Mouse (Mus musculus) kidney, embryonic 16.5 days (tissue): ENCODE measurements around the gene Col4a1. TPM values are rescaled to one million over a fixed set of nuclear protein-coding genes. Genes with fewer than 3 reads are reported as not detected.
A peak's percentile ranks its signal among the peaks of the same experiment; 100 is the strongest.

Experiments used
- ATAC-seq: fragments of 200-750 bp; cut with Nextera tagmentation; 2 replicates; pipeline ENCODE4 v1.8.0; 2017; ENCODE audit warnings: moderate TSS enrichment; ENCODE audit not compliant: low FRiP score, low TSS enrichment
- H3K27ac ChIP-seq: fragments of 300-500 bp; sonication (generic); 2 replicates; pipeline ENCODE4 v1.5.1; 2014; ENCODE audit warnings: low read length
- H3K27me3 ChIP-seq: fragments of 300-500 bp; sonication (generic); 2 replicates; pipeline ENCODE4 v1.6.1; 2014; ENCODE audit warnings: low read length, control low read depth, mixed read lengths; ENCODE audit not compliant: insufficient read depth
- H3K36me3 ChIP-seq: fragments of 300-500 bp; sonication (generic); 2 replicates; pipeline ENCODE4 v1.6.1; 2014; ENCODE audit warnings: low read length, control low read depth, mixed read lengths; ENCODE audit not compliant: insufficient read depth
- H3K4me1 ChIP-seq: fragments of 300-500 bp; sonication (generic); 2 replicates; pipeline ENCODE4 v1.6.1; 2014; ENCODE audit warnings: low read length, control low read depth, mixed read lengths; ENCODE audit not compliant: insufficient read depth
- H3K4me2 ChIP-seq: fragments of 300-500 bp; sonication (generic); replicated peaks from 2 replicates; pipeline ENCODE4 v1.6.1; 2014; ENCODE audit warnings: low read depth, low read length
- H3K4me3 ChIP-seq: fragments of 300-500 bp; sonication (generic); 2 replicates; pipeline ENCODE4 v1.5.1; 2014; ENCODE audit warnings: mild to moderate bottlenecking, low read length
- H3K9ac ChIP-seq: fragments of 300-500 bp; sonication (generic); replicated peaks from 2 replicates; pipeline ENCODE4 v1.6.1; 2014; ENCODE audit warnings: low read length
- H3K9me3 ChIP-seq: fragments of 300-500 bp; sonication (generic); 2 replicates; pipeline ENCODE4 v1.6.1; 2016; ENCODE audit warnings: low read length, control low read depth
- WGBS: fragments of 180-500 bp; shearing (Covaris S2); extraction: QIAGEN DNeasy Blood & Tissue Kit; methylation state at CpG from one replicate; pipeline ENCODE4 v1.1.7; 2014; 5-methylcytosine and 5-hydroxymethylcytosine counted together
- polyA plus RNA-seq: library from polyadenylated mRNA; unstranded; fragments of >200 nt; fragmentation: Nextera tagmentation; extraction: Ambion mirVana; gene quantifications from 2 replicates; pipeline ENCODE4 v1.2.1, GENCODE M21; 2015

The Col4a1 gene
- polyA plus RNA-seq, 1 experiment from 2014 or later = 440 TPM

DNA sequence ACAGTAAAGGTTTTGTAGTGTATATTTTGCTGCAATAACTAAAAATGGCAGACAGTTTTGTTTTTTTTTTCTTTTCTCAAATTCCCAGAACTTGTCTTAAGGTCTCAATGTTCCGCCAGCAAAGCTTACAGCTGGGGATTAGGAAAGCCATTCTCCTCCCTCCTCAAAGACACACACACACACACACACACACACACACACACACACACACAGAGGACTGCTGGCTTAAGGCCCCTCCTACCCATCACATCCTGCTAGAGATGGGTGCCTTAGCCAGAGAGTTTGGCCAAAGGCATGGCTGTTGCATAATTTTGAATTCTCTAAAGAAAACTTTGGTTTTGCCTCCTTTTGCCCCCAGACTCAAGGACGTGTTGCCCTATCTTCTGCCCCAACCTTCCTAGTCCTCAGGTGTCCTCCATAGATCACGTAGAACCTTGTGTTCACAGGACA lies 35.0 kb downstream of the Col4a1 start:
- no peak overlapping the region for H3K9ac ChIP-seq
- no peak overlapping the region for H3K4me3 ChIP-seq
- H3K4me2 ChIP-seq = no peak overlapping the region
- 87% methylated on average over 3 of the region's 3 CpGs for WGBS
- 0 out of 2 replicates have a peak, but pooled peaks cover 3% of the 10 kb centered on the region for H3K36me3 ChIP-seq
- peaks cover 68% of the 10 kb centered on the region for H3K4me1 ChIP-seq
- H3K27me3 ChIP-seq = no peaks in the 10 kb centered on the region
- ATAC-seq = no peak
- H3K9me3 ChIP-seq = no peaks in the 10 kb centered on the region
- H3K27ac ChIP-seq = peak overlapping the region; percentile 85

DNA sequence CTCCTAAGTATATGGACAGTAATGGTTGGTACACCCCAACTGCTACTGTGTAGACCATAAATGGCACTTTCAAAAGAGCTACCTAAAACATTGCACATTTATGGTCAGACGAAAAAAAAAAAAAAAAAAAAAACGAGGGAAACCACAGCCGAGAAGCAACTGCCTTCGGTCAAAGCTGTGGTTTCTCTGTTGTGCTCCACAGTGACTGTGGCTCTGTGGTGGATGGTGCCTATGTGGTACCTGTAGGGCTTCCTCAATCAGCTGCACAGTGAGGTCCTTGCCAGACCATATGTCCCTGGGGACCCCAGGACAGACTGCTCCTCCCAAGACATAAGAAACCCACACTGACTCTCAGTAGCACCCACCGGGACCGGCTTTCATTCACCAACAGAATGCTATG lies 36.3 kb downstream of the Col4a1 start:
- no peak overlapping the region for H3K9ac ChIP-seq
- H3K4me3 ChIP-seq = no peak overlapping the region
- H3K27ac ChIP-seq = no peak overlapping the region
- H3K9me3 ChIP-seq = no peaks in the 10 kb centered on the region
- H3K4me2 ChIP-seq = no peak overlapping the region
- H3K4me1 ChIP-seq = peaks cover 66% of the 10 kb centered on the region
- no peaks in the 10 kb centered on the region for H3K27me3 ChIP-seq
- 68% methylated on average over 6 of the region's 6 CpGs for WGBS
- 0 out of 2 replicates have a peak, but pooled peaks cover 3% of the 10 kb centered on the region for H3K36me3 ChIP-seq
- no peak for ATAC-seq

DNA sequence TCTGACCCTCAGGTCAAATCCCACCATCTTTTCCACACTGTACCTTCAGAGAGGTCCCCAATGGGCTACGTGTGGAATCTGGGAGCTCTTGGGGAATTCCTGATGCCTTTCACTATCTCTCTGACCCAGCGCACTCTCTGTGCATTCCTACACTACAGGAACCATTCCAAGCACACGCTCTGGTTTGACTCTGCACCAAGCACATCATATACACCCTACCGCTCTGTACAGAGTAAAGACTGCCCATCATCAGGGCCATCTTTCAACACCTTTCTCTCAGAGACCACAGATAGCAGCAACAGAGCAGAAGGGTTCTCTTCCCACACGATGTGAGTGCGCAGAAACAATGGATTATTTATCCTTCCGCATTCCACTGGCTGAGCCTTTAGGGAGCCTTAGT lies 38.2 kb downstream of the Col4a1 start:
- Histone ChIP-seq H3K4me3 (no peak overlapping the region), H3K4me2 (no peak overlapping the region), H3K27me3 (no peaks in the 10 kb centered on the region), H3K27ac (no peak overlapping the region), H3K9ac (no peak overlapping the region), H3K9me3 (no peaks in the 10 kb centered on the region), H3K36me3 (0 out of 2 replicates have a peak, but pooled peaks cover 3% of the 10 kb centered on the region), H3K4me1 (peaks cover 59% of the 10 kb centered on the region)
- no peak for ATAC-seq
- WGBS = 89% methylated on average over 7 of the region's 7 CpGs

DNA sequence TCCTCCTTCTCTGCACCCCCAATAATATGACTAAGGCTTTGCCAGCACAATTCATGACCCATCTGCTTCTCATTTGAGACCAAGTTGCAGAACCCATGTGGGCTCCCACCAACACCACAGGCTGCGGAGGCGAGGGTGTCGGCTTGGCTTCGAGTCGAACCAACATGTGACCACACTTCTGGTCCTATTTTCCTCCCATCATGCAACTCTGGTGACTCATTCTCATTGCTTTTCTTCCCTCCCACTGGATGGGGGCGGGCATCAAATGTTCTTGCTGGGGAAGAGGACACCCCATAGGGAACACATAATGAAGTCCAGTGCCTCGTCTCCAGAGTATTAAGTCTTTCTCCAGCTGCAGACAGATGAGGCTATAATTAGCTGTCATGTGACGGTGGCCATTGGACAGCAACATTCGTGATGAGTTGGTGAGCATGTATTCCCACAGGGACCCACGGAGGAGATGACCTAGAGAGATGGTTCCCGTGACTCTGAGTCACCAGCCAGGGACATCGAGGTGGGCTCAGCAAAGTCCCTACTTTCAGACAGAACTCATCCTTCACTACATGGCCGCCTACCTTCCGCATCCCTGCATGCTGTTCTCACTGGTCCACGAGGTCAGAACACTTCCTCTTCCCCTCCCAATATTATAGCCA lies 39.0 kb downstream of the Col4a1 start:
- H3K9me3 ChIP-seq = no peaks in the 10 kb centered on the region
- H3K4me3 ChIP-seq = no peak overlapping the region
- H3K27ac ChIP-seq = no peak overlapping the region
- ATAC-seq = no peak
- 86% methylated on average over 15 of the region's 15 CpGs for WGBS
- H3K36me3 ChIP-seq = 0 out of 2 replicates have a peak, but pooled peaks cover 3% of the 10 kb centered on the region
- H3K4me1 ChIP-seq = peaks cover 55% of the 10 kb centered on the region
- no peak overlapping the region for H3K4me2 ChIP-seq
- H3K9ac ChIP-seq = no peak overlapping the region
- H3K27me3 ChIP-seq = no peaks in the 10 kb centered on the region

DNA sequence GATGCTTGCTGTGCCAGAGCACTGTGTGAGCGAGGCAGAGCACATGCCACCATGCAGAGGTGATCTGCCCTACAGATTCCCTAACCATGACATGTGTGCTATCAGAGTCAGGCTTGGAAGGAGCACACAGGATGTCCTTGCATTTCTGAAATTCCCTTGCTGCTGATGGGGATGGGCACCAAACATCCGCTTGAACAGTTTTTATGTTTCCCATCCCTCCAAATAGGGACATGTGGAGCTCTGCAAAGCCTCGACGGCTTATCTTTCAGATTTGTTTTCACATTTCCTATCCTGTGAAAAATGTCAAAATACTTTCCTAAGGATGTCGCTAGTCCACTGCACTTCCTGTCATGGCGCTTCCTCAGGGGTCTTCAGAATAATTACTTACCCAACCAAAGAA lies 40.4 kb downstream of the Col4a1 start:
- H3K9ac ChIP-seq = no peak overlapping the region
- ATAC-seq = peak; percentile 40; the same call in 1 of the 2 replicates
- H3K4me1 ChIP-seq = peaks cover 41% of the 10 kb centered on the region
- H3K27ac ChIP-seq = 0 out of 2 replicates have a peak overlapping the region, but pooled peaks have one; percentile 51
- H3K27me3 ChIP-seq = no peaks in the 10 kb centered on the region
- WGBS = 63% methylated on average over 6 of the region's 6 CpGs
- H3K4me3 ChIP-seq = no peak overlapping the region
- H3K36me3 ChIP-seq = 0 out of 2 replicates have a peak, but pooled peaks cover 6% of the 10 kb centered on the region
- no peak overlapping the region for H3K4me2 ChIP-seq
- H3K9me3 ChIP-seq = no peaks in the 10 kb centered on the region

DNA sequence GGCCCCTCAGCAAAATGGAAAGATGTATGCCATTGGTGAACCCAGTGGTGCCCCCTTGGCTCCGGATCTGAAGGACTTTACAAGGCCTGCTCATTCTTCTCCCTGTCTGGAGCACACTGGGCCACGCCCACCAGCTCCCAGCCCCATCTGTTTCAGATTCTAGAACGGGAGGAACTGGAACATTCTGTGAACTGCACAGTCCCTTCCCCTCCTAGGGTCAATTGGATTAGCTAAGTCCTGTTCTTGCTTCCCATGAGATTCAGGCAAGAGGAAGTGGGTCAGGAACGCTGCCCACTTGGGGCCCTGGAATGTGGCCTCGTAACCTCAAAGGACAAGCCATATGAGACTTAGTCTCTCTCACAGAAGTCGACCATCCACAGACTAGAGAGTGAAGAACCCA lies 41.8 kb downstream of the Col4a1 start:
- ATAC-seq = no peak
- Histone ChIP-seq H3K4me2 (no peak overlapping the region), H3K9me3 (no peaks in the 10 kb centered on the region), H3K27ac (no peak overlapping the region), H3K4me3 (no peak overlapping the region), H3K27me3 (no peaks in the 10 kb centered on the region), H3K4me1 (peaks cover 33% of the 10 kb centered on the region), H3K9ac (no peak overlapping the region), H3K36me3 (peaks cover 14% of the 10 kb centered on the region)
- WGBS = 63% methylated on average over 6 of the region's 6 CpGs

DNA sequence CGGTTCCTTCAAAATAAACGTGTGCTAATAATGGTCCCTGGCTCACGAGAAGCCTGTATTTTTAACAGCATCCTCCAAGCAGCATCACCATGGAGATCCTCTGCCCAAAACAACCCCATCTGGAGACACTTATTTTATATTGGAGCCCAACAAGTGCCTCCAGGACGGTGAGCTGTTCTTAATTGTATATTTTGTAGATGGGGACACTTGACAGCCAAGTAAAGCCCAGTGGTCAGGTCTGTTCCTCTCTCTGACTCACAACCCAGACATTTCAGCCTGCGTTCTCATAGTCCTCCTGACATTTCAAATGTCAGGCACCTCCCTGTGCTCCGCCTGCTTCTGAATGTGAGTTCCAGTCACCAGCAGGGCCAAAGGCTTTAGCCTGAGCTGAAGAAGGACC lies 43.9 kb downstream of the Col4a1 start:
- Histone ChIP-seq H3K27ac (no peak overlapping the region), H3K4me3 (no peak overlapping the region), H3K36me3 (peaks cover 18% of the 10 kb centered on the region), H3K27me3 (no peaks in the 10 kb centered on the region), H3K9me3 (no peaks in the 10 kb centered on the region), H3K4me1 (peaks cover 38% of the 10 kb centered on the region), H3K9ac (no peak overlapping the region), H3K4me2 (no peak overlapping the region)
- 74% methylated on average over 6 of the region's 6 CpGs for WGBS
- ATAC-seq = no peak

DNA sequence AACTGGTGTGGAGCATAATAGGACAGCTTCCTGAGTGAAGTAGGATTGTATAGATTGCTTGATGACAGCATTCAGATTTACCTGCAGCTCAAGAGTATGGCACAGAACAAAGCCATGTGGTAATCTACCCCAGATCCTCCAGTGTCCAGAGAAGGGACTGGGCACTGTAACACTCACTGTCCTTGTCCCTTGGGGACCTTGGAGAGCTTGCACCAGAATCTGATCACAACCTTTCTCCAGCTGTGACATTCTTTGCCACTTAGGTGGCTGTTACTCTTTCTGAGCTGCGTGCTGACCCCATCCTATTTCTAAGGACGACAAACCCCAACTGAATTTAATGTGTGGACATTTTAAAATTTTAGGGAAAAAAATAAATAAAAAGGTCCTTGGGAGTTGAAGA lies 46.2 kb downstream of the Col4a1 start:
- WGBS = 87% methylated on average over 2 of the region's 2 CpGs
- ATAC-seq = no peak

DNA sequence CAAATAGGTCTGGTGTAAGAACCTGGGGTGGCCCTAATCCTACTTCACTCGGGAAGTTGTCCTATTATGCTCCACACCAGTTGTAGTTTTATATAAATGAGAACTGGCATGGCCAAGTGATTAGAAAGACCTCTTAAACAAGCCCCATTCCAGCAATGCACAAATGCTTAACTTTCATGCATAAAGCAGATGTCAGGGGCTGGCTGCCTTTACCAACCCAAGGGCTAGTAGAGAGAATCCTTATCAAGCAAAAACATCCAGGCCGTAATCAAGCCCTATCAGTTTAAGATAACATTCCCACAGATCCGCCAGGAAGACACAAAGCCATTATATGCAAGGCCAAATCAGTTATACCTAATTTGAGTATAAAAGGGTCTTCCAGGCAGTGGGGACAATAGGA lies 46.7 kb downstream of the Col4a1 start:
- Histone ChIP-seq H3K27ac (no peak overlapping the region), H3K4me1 (peaks cover 46% of the 10 kb centered on the region), H3K4me2 (no peak overlapping the region), H3K4me3 (no peak overlapping the region), H3K27me3 (no peaks in the 10 kb centered on the region), H3K9ac (no peak overlapping the region), H3K36me3 (peaks cover 16% of the 10 kb centered on the region), H3K9me3 (no peaks in the 10 kb centered on the region)
- ATAC-seq = no peak
- WGBS = 85% methylated on average over 3 of the region's 3 CpGs

More for the DNA sequence above, 46.2 kb downstream of the Col4a1 start:
- H3K27ac ChIP-seq = no peak overlapping the region
- H3K4me3 ChIP-seq = no peak overlapping the region
- H3K4me1 ChIP-seq = peaks cover 45% of the 10 kb centered on the region
- no peak overlapping the region for H3K4me2 ChIP-seq
- H3K9ac ChIP-seq = no peak overlapping the region
- H3K27me3 ChIP-seq = no peaks in the 10 kb centered on the region
- no peaks in the 10 kb centered on the region for H3K9me3 ChIP-seq
- peaks cover 16% of the 10 kb centered on the region for H3K36me3 ChIP-seq

DNA sequence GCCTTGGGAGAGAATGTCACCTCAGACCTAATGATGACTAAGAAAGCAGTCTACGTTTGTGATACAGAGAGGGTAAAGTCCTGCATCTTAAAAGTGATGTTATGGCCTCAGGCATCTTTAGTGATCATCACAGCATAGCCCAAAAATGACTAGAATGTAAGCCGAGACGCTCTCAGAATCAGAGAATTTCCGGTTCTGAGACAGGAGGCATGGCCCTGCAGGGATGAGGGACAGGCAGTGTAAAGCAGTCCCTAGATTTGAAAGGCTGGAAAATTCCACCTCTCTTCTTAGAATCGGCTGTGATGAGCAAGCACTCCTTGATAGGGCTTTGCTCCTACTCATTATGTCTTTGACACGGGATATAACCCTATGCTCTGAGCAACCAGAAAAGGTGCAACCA lies 48.8 kb downstream of the Col4a1 start:
- H3K9ac ChIP-seq = no peak overlapping the region
- WGBS = 74% methylated on average over 6 of the region's 6 CpGs
- no peak overlapping the region for H3K4me2 ChIP-seq
- no peak for ATAC-seq
- no peaks in the 10 kb centered on the region for H3K9me3 ChIP-seq
- H3K4me3 ChIP-seq = no peak overlapping the region
- H3K27me3 ChIP-seq = no peaks in the 10 kb centered on the region
- no peak overlapping the region for H3K27ac ChIP-seq
- peaks cover 16% of the 10 kb centered on the region for H3K36me3 ChIP-seq
- peaks cover 54% of the 10 kb centered on the region for H3K4me1 ChIP-seq
